Mouse (Mus musculus) kidney, adult 11 months (tissue): ENCODE results near the gene Rps21.

Experiments used
- DNase-seq: peaks from one replicate; pipeline ENCODE4 v3.0.0; 2022

Rps21 gene

DNA sequence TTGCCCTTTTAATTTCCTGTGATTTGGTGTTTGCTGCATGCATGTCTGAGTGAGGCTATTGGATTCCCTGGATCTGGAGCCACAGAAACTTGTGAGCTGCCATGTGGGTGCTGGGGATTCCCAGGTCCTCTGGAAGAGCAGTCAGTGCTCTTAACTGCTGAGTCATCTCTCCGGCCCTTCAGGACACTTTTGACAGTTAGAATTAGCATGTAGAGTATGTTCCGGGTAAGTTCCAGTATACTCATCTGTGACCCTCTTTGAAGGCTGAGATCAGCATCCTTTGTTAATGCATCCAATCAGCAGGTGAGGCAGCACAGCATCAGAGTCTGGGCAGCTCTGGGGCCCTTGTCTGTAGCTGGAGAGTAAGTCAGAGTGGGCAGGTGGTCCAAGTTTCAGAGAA, 43.1 kb downstream of the Rps21 start:
- no peak for DNase-seq

GRCm38 (mm10) chr2:180300771-180301170, 43.6 kb downstream of the Rps21 start:
- no peak for DNase-seq

- no peak for DNase-seq
These were observed 45.0 kb downstream of the Rps21 start for GRCm38 (mm10) chr2:180302201-180302600.

GRCm38 (mm10) chr2:180303468-180303867, 46.3 kb downstream of the Rps21 start:
- DNase-seq, result no peak

DNA sequence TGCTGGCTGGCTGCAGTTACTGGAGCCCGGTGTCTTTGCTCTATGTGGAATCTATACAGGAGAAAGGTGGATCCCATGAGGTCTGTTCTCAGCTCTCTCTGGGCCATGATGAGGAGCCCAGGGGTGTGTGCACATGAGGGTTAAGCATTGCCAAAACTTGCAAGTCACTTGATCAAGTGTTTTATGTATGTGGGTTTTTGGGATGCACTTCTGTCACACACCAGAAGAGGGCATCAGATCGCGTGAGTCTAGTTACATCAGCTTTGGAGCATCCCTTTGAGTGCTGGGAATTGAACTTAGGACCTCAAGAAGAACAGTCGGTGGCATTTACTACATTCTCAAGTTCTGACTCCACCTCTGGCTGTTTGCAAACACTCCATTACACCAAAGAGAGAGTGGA, 47.4 kb downstream of the Rps21 start:
- no peak for DNase-seq

- no peak for DNase-seq
These were observed 48.3 kb downstream of the Rps21 start for GRCm38 (mm10) chr2:180305490-180305889.

- DNase-seq, result no peak
These were observed 48.8 kb downstream of the Rps21 start for GRCm38 (mm10) chr2:180306009-180306408.

- no peak for DNase-seq
These were observed 49.4 kb downstream of the Rps21 start for GRCm38 (mm10) chr2:180306423-180307168.

DNA sequence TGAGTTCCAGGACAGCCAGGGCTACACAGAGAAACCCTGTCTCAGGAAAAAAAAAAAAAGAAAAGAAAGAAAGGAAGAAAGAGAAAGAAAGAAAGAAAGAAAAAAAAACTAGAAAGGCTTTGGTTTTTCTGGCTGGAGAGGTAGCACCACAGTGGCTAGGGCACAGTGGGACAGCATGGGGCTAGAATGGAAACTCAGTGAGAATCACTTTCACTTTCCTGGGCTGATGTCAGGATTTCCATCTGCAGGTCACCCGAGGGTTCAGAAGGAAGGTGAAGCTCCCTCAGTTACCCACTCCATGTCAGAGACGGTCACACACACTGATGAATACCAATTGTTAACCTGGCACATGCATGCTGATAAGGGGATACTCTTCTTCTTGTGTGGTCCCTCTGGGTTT, 50.5 kb downstream of the Rps21 start:
- no peak for DNase-seq
